Mouse (Mus musculus): Measurements from ENCODE around the gene S100a5.

S100a5 gene

DNA sequence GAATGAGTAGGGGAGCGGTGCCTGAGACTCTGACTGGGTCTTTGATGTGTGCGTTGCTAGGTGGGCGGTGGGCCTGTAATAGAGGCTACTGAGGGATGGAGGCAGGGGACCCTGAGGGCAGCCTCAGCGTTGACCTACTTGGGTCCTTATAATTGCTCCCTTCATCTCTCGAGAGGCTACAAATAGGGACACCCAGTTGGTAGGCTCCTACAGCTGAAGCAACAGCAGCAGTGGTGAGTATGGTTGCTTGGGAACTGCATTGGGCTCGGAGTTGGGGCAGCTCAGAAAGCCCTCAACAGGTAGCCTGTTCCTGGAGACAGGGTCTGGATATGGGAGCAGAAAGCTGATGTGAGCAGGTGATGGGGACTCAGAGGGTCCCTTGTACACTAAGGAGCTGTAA lies 8.3 kb upstream of the S100a5 start:
- DNase-seq (ENCODE audit: low spot score in 2 of 2): no peak

DNA sequence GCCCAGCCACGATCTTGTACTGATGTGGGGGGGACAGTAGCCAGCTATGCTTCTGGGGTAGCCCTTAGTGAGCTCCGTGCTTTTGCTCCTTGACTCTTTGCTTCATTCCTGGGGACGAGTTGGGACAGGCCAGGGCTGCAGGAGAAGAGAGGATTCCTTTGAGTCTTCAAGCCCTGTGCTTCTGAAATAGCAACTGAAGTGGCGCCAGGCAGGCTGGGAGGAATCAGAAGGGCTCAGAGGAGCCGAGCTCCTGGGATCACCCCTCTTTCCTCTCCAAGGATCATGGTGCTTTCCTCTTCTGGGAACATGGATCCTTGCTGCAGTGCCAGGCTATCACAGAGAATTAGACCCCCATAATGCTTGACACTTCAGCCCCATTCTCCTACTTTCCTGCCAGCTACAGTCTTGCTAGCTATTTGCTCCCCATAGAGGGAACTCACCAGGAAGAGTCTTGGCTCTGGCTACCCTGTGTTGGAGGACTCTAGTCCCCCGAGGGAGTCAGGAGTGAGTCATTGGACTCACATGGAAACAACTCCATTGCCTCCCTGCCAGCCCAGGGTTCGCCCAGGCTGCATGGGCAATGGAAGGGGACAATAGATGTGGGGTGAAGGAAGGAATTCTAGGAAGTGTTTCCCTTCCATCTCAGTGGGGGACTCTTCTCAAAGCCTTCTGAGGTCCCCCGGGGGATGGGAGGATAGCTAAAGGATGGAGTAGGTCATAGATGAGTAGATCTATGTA lies 7.7 kb upstream of the S100a5 start:
- DNase-seq (ENCODE audit: low spot score in 2 of 2): no peak

DNA sequence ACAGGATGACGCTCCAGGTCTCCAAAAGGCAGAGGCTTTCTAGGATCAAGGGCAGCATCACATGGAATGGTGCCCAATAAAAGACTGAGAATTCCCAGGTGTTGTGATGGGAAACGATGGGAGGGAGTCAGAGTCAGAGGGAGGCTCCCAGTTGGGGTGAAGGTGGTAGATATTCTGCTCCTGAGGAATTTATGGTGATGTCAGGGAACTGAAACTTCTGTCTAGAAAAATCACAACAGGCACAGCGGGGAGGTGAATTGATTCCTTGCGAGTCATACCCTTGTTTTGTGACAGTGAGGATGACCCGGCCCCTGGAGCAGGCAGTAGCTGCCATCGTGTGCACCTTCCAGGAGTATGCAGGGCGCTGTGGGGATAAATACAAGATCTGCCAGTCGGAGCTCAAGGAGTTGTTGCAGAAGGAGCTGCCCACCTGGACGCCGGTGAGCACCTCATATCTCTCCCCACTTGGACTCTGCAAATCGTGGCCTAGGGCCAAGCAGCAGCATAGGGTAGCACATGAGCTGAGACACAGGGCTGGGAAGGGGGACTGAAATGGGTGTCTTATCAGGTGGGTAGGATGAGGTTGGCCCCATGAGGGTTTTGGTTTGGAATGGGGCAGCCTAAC lies 6.7 kb upstream of the S100a5 start, which contains the start of gene Gm42674:
Gene Gm42674, plus strand, starts transcription at position 419 of the 625 bp plus-strand sequence.
- DNase-seq (ENCODE audit: low spot score in 2 of 2): no peak

DNA sequence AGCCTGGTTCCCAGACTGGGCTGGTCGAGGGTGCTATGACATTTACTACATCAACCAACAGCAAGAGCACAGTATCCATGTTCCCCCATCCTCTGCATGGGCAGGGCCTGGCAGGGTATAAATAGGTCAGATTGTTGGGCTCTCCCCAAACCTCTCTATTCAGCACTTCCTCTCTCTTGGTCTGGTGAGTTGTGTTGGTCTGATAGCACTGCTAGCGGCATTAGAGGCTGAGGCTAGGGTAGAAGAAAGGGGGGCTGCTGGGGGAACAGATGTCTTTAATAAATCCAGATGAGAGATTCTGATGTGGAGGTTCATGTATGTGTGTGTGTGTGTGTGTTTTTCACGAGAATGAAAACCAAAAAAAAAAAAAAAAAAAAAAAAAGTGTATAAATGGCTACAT lies 4.7 kb upstream of the S100a5 start, which contains the start of gene S100a4:
Gene S100a4, plus strand, starts transcription at position 149 of the 400 bp plus-strand sequence.
- DNase-seq (ENCODE audit: low spot score in 2 of 2): no peak

DNA sequence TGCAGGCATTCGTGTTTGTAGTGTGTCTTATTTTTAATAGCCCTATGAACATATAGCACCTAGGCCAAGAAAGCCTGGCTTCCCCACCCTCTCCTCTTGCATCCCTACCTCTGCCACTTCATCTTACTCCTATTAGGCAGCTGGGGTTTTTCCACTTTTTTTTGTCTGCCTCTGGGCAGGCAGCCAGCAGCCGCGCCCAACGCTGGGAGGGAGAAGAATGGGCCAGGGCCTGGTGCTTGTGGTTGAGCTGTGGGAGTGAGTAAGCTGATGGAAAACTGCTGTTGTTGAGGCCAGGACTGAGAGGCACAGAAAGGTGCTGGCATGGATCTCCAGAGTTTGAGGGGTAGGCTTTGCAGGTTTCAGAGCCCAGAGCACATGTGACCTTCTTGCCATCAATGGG lies 3.9 kb upstream of the S100a5 start:
- peak in 1 of 2 experiments; percentile 51 for DNase-seq (ENCODE audit: low spot score in 2 of 2)

DNA sequence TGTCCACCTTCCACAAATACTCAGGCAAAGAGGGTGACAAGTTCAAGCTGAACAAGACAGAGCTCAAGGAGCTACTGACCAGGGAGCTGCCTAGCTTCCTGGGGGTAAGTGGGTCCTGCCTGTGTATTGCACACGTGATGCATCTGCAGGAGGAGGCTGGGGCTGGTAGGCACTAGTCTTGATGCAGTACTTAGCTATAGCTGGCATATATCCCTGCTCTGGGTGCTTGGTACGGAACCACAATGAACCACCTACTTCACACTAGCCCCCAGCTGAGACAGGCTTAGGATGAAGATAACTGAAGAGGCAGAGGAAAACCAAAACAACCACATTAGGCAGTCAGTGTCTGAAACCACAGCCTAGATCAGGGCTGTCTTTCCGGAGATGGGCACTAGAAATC lies 3.3 kb upstream of the S100a5 start:
- no peak for DNase-seq (ENCODE audit: low spot score in 2 of 2)

DNA sequence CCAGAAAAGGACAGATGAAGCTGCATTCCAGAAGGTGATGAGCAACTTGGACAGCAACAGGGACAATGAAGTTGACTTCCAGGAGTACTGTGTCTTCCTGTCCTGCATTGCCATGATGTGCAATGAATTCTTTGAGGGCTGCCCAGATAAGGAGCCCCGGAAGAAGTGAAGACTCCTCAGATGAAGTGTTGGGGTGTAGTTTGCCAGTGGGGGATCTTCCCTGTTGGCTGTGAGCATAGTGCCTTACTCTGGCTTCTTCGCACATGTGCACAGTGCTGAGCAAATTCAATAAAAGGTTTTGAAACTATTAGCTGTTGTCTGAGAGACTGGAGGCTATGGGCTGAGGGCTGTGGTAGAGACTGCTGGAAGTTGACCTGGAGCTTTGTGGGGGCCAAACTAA lies 2.6 kb upstream of the S100a5 start:
- DNase-seq (ENCODE audit: low spot score in 2 of 2): no peak

DNA sequence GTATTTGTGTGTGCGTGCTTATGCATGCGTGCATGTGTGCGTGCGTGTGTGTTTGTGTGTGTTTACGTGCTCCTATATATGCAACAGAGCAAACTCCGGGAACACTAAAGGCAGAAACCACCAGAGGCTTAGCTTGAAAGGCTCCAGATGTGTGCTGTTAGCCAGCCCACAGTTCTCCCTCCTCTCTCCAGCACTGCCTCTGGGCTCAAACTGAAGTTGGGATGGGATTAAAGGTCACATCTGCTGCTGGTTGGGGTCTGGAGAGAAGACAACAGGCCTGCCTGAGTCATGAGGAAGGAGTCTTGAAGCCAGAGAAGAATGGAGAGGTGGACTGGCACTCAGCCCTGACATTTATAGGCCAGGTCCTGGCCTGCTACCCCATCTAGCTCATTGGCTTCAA lies 2.1 kb upstream of the S100a5 start:
- DNase-seq (ENCODE audit: low spot score in 2 of 2): no peak

DNA sequence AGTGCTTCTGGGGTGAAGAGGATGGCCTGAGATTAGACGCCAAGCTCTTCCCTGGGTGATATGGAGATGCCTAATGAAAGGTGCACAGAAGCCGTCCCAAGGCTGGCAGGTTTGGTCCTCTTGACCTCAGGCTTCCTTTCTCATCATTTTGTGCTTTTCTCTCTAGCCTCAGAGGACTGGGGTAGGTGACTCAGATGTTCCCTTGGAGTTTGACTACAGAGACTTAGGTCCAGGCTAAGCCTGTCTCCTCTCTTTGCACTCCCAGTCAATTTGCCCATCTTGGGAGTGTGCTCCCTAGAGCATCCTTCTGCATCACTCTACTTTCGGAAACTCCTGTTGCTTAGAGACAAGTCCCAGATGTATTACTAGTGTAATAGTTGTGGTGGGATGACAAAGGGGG lies 962 bp upstream of the S100a5 start:
- no peak for DNase-seq (ENCODE audit: low spot score in 2 of 2)

DNA sequence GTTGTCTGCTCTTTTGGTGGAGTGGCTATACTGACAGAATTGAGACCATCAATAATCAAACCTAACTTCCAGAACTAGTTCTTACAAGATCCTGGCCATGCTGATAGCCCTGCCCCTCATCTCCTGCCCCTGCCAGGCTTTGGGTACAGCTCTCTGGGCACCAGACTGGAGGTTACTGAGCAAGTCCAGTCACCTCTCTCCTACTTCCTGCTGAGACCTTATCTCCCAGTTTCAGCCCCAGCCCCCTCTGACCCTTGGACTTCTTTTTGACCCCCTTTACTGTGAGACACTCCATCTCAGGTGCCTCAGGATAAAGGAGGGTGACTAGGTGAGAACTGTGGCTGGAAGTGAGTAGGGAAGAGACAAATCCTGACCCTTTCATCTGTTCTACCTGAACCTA lies 779 bp downstream of the S100a5 start:
- DNase-seq (ENCODE audit: low spot score in 2 of 2): no peak

DNA sequence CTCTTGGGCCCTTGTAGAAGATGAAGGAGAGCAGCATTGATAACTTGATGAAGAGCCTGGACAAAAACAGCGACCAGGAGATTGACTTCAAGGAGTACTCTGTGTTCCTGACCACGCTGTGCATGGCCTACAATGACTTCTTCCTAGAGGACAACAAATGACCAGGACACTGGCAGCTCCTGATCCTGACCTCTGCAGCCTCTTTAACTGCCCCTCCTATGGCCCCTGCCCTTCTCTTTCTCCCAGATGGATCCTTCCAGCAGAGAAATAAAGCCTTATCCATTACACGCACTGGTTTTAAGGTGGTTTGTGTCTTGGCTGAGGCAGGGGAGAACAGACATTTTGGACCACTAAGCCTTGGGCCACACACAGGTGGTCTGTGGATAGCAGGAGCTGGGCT lies 3.2 kb downstream of the S100a5 start:
- DNase-seq (ENCODE audit: low spot score in 2 of 2): no peak

DNA sequence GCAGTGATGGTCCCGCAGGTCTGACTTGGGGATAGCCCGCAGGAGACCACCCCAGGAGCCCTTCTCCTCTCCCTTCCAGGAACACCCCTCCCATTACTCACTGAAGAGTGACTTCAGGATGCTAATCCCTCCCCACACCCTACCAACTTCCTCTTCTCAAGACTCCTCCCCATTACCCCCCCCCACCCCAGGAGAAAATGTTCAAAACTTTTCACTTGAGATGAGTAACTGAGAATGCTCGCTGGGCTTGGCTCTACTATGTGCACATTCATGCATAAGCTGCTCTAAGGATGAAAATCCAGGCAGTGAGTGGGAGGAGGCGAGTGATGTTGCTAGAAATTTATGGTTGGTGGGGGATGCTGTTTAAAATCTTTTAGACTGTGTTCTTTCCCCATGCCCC lies 3.7 kb downstream of the S100a5 start:
- DNase-seq (ENCODE audit: low spot score in 2 of 2): no peak

DNA sequence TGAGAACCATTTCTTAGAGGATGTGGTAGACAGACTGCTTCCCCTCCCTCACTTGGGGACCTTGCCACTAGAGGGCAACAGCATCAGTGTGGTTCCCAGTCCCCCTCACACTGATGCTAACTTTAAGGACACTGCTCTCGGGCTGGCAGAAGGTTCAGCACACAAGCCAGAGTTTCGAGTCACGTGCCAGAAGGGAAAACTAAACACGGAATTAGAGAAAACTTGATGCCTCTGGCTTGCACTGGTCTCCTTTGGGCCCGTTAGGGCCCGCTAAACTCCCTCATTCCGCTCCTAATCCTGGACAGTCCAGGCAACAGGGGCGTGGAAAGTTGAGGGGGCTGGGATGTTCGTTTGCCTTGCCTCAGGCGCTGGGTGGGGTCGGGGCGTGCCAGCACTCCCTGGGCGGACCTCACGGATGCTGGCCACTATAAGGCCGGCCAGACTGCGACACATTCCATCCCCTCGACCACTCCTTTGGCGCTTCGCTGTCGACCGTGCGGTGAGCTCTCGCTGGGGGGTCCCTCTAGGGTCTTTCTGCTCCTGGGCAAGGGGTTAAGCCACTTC lies 4.5 kb downstream of the S100a5 start, which contains the start of gene S100a6:
Gene S100a6, plus strand, starts transcription at position 155 of the 564 bp plus-strand sequence.
- DNase-seq (ENCODE audit: low spot score in 2 of 2): peak; percentile 76 to 82

DNA sequence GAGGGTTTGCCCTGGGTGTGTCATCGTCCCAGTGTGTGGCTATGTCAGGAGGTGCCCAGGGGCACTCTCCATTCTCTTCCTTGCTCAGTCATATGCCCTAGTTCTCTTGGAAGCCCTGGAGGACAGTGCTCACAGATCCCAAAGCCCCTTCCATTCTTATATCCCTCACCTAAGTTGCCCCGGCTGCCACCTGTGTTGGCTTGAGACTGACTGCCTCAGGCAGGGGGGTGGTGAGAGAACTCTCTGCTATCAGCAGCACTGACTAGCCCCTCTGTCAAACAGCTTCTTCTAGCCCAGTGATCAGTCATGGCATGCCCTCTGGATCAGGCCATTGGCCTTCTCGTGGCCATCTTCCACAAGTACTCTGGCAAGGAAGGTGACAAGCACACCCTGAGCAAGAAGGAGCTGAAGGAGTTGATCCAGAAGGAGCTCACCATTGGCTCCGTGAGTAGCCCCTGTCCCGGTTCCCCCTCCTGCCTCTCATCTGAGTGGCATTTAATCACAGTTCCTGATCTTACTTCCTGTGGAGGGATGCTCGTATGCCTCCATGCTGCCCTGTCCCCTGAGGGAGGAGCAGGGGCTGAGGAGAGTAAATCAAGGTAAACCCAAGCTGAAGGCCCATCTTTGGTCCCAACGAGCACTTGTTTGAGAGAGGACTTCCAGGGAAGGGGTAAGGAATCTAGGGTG lies 5.3 kb downstream of the S100a5 start:
- DNase-seq (ENCODE audit: low spot score in 2 of 2): peak in 1 of 2 experiments; percentile 11

DNA sequence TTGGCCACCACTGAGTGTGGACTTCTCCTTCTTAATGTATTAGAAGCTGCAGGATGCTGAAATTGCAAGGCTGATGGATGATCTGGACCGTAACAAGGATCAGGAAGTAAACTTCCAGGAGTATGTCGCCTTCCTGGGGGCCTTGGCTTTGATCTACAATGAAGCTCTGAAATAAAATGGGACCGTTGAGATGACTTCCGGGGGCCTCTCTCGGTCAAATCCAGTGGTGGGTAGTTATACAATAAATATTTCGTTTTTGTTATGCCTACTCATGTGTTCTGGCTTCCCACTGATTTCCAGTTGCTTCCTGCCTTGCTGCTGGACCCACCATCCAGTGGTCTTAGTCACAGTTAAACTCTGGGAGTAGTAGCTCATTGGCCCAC lies 5.8 kb downstream of the S100a5 start:
- no peak for DNase-seq (ENCODE audit: low spot score in 2 of 2)

DNA sequence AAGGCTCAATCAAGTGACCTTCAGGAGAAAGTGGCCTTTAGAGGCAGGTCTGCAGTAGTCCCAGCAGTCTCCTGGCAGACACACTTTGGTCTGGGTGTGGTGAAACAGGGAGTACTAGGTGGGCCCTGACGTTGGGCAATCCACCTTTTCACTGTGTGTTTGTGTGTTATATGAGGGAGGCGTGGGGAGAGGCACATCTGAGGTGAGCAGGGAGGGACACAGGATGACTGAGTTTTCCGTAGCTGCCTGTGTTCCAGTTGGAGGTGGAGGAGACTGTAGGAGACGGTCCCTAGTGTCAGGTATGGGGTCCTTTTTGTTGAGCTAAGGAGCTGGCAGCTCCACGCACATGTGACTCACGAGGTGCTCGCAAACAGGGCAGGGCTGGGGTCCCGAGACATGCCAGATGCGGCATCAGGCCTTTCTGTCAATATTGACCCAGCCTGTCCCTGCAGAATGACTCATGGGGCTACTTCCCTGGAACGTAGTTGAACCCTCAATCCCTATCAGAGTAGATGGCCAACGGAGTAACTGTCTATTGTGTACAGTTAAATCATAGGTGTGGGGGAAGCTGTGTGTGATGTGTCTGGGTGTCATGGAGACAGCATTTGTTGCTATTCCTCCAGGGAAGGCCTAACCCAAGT lies 6.4 kb downstream of the S100a5 start:
- DNase-seq (ENCODE audit: low spot score in 2 of 2): peak in 1 of 2 experiments; percentile 10

DNA sequence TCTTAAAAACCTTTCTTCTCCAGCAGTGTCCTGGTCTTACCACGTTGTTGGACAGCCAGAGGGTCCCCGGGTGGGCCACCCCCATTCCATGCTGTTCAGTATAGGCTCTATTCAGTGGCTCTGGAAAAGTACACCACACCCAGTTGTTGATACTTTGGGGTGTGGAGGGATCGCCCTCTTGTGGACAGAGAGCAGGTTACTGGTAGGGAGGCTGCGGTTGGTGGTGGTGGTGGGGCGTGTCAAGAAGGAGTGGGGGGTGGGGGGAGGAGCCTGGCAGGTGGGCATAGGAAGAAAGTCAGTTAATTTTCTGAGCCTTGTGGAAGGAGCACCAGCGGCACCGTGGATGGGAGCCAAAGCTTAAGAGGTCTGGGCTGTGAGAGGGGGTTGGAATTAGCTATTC lies 7.1 kb downstream of the S100a5 start:
- peak; percentile 65 to 79 for DNase-seq (ENCODE audit: low spot score in 2 of 2)

DNA sequence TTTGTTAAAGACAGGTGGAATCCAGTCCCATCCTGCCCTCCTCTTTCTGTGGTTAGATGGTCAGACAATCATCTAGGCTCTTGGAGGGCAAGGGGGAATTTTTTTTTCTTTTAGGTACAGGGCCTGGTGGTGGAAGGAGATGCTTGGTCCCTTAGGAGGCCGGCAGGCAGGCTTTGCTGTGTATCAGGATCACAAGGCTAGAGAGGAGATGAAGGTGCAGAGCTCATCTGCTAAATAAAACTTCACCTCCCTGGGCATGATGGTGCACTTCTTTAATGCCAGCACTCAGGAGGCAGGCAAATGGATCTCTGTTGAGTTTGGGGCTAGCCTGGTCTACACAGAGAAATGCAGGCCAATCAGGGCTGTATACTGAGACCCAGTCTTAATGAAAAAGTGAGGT lies 7.6 kb downstream of the S100a5 start:
- DNase-seq (ENCODE audit: low spot score in 2 of 2): no peak

DNA sequence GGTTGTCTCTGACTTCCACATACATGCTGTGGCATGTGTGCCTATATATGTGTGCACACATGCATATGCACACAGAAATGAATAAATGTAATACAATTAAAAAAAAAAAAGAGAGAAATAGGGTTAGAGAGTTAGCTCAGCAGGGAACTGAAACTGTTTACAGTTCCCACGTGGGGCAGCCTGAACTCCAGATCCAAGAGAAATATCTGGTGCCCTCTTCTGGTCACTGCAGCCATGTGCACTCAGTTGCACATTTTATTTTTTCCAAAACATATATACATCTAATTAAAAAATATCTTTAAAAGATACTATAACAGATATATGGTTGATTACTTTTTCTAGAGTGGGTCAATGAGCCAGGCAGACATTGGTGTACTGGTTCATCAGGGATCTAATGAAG lies 9.3 kb downstream of the S100a5 start:
- no peak for DNase-seq (ENCODE audit: low spot score in 2 of 2)

DNA sequence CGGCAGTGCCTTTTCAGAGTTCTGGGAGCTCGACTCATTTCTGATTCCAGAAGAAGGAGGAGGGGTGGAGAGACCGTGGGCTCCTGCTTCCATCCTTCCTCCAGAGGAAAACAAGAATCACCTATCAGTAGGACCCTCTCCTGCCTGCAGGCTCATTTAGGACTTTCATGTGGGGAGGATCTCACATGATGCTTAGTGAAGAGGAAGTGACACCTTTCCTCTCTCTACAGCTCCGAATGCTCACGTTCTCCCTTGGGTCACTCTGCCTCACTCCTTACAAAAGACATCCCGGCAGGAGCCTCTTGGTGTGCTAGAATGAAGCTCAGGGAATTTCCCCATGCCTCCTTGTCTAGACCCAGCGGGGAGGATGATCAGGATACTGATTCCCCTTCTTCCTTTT lies 13.2 kb downstream of the S100a5 start:
- no peak for DNase-seq (ENCODE audit: low spot score in 2 of 2)

DNA sequence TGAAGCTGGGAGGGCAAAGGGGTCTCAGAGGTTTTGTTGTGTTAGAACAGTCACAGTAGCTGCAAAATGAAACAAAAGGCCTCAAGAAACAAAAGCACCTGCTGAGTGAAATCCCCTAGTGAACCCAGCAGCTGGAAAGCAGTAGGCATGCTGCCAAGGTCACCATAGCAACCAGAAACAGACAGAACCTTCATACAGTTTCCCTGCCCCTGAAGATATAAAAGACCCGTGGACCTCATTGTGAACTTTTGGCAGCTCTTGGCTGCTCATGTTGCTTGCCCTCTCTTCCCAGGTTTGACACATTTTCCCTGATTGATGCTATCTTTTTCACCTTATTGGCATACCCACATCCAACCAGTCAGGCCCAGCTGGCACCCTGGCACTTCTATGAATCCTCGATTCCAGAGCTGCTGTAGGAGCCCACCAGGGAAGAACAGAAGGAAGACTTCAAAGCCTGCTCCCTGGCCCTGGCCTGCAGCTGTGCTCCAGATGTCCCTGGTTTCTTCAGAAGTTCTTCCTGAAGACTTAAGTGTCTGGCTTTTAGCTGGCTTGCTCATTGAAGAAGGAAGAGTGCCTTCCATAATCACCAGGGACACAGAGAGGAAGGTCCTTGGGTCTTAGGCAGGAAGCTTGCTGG lies 15.2 kb downstream of the S100a5 start:
- DNase-seq (ENCODE audit: low spot score in 2 of 2): no peak

DNA sequence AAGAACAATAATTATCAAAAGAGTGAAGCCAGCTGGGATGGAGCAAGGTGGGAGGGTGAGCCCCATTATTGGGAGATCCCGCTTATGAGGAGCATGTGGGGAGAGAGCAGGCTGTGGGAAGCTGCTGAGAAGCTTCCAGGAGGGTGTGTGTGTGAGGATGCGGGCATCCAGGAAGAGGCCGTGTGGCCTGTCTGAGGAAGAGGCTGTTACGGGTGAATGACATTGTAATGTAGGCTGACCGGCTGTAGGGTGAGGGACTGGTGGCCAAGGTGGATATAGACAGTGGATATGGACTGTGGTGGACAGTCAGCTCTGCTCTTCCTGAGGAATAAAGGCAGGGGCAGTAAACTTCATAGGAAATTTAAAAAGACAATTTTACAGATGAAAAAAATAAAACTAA lies 17.2 kb downstream of the S100a5 start:
- no peak for DNase-seq (ENCODE audit: low spot score in 2 of 2)

All from spleen, postnatal 4 days (tissue).